In the genomic region with DNA sequence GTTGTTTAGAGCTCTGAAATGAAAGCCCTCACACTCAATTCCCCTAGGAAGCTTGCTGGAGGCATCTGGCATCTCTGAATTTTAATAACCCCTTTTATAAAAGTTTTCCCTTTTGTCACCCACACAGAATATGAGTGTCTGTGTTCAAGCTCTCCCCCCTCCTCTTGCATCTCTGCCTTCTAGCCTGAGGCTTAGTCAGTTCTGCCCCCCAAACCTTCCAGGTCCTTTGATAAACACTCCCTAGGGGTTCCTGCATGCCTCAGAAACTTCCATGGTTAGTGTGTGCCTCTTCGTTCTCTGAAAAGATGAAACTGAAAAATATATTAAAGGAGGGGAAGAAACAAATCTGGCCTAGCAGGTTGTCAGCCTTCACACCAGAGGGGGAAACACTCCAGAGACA, we compare ENCODE assay signal across 23 mouse cellular contexts.
"Had no signal": no experiment of that assay in that cellular context is flagged by ENCODE, and none has a peak within 500 bp of the region (broad histone marks: within the 10 kb centered on the region; RNA-seq: fewer than 3 reads in every experiment).

No protein-coding gene starts in this region.

- H3K4me2 ChIP-seq: heart, embryonic 12.5 days; hindbrain, embryonic 13.5 days; hindbrain, embryonic 15.5 days; kidney, embryonic 15.5 days; limb, embryonic 12.5 days; liver, embryonic 11.5 days had no signal

- ATAC-seq: hindbrain, postnatal 0 days; intestine, embryonic 16.5 days had no signal

- H3K27ac ChIP-seq: heart, embryonic 10.5 days; hindbrain, embryonic 13.5 days; hindbrain, embryonic 15.5 days; hindbrain, postnatal 0 days; kidney, embryonic 15.5 days; kidney, postnatal 0 days; left cerebral cortex, adult 2 months; limb, embryonic 10.5 days; limb, embryonic 12.5 days had no signal

- H3K9ac ChIP-seq: heart, embryonic 12.5 days; hindbrain, embryonic 13.5 days; hindbrain, embryonic 15.5 days; kidney, embryonic 15.5 days; limb, embryonic 12.5 days had no signal

- H3K27me3 ChIP-seq: heart, embryonic 12.5 days; hindbrain, embryonic 13.5 days; hindbrain, embryonic 15.5 days; kidney, embryonic 15.5 days; limb, embryonic 12.5 days had no signal

- DNase-seq: gastrocnemius, postnatal 14 days; gastrocnemius, postnatal 36 days; heart, adult 18-20 months; heart, postnatal 10 days; kidney, adult 11 months; kidney, adult 2 months; kidney, adult 9 months; kidney, postnatal 14 days; kidney, postnatal 4 days; layer of hippocampus, adult 9-11 months; liver had no signal

- H3K36me3 ChIP-seq: heart, embryonic 10.5 days; heart, embryonic 12.5 days; hindbrain, embryonic 13.5 days; hindbrain, embryonic 15.5 days; kidney, embryonic 15.5 days; limb, embryonic 10.5 days; limb, embryonic 12.5 days had no signal

- H3K4me1 ChIP-seq: heart, embryonic 10.5 days; heart, embryonic 12.5 days; hindbrain, embryonic 15.5 days; kidney, embryonic 15.5 days; limb, embryonic 12.5 days had no signal

- H3K9me3 ChIP-seq: heart, embryonic 10.5 days; heart, embryonic 12.5 days; hindbrain, embryonic 13.5 days; hindbrain, embryonic 15.5 days; kidney, embryonic 15.5 days; limb, embryonic 10.5 days; limb, embryonic 12.5 days had no signal

- H3K4me3 ChIP-seq: heart, embryonic 10.5 days; heart, embryonic 12.5 days; hindbrain, embryonic 13.5 days; hindbrain, embryonic 15.5 days; kidney, embryonic 15.5 days; left cerebral cortex, adult 2 months; limb, embryonic 10.5 days; limb, embryonic 12.5 days had no signal
